ENCODE assay signal across 22 mouse cellular contexts in genomic region chr13:29405316-29405715, GRCm38 (mm10).
DNase-seq lines count a peak whose midpoint lies in the region; ATAC-seq and TF ChIP-seq lines count a peak whose summit lies in the region.
"Had no signal": no experiment of that assay in that cellular context is flagged by ENCODE, and none has a peak within 500 bp of the region (broad histone marks: within the 10 kb centered on the region; RNA-seq: fewer than 3 reads in every experiment).

No protein-coding gene starts in this region.

- no peak for TF ChIP-seq EP300 in stomach, postnatal 0 days (optimal IDR thresholded peaks at IDR 0.05)

- no peaks in the 10 kb centered on the region for H3K27me3 ChIP-seq in forebrain, embryonic 10.5 days (ENCODE audit: poor library complexity, severe bottlenecking)
- H3K27me3 ChIP-seq in forebrain, embryonic 13.5 days: no peaks in the 10 kb centered on the region
- no peaks in the 10 kb centered on the region for H3K27me3 ChIP-seq in embryonic facial prominence, embryonic 10.5 days (replicated peaks; ENCODE audit: low read depth, poor library complexity, severe bottlenecking)
- no peaks in the 10 kb centered on the region for H3K27me3 ChIP-seq in limb, embryonic 11.5 days (ENCODE audit: control insufficient read depth, insufficient read depth, low read length)
- H3K27me3 ChIP-seq in stomach, postnatal 0 days (ENCODE audit: control insufficient read depth, insufficient read depth, low read length): no peaks in the 10 kb centered on the region
- H3K27me3 ChIP-seq: embryonic facial prominence, embryonic 13.5 days; heart, embryonic 13.5 days; hindbrain, embryonic 12.5 days had no signal

- DNase-seq in forebrain, embryonic 10.5 days (ENCODE audit: extremely low spot score, low spot score): no peak
- DNase-seq in embryonic facial prominence, embryonic 10.5 days (ENCODE audit: low spot score): peak; percentile 55
- peak; percentile 65 for DNase-seq in limb, embryonic 11.5 days (ENCODE audit: low spot score)
- DNase-seq in stomach, postnatal 0 days (ENCODE audit: low spot score): no peak
- DNase-seq in lung, postnatal 36 days: no peak
- no peak for DNase-seq in adipocyte (ENCODE audit: low spot score)
- DNase-seq: adrenal gland, postnatal 10 days; B cell, adult 2 months; cerebellum, adult 11 months; cerebellum, adult 8-10 months; cerebellum, postnatal 14 days; gastrocnemius, postnatal 36 days; heart, adult 11 months; heart, postnatal 36 days had no signal

- H3K27ac ChIP-seq in forebrain, embryonic 10.5 days: 0 out of 2 replicates have a peak overlapping the region, but pooled peaks have one; percentile 33
- H3K27ac ChIP-seq in forebrain, embryonic 13.5 days: no peak overlapping the region
- peak overlapping the region; percentile 62; the same call in 1 of the 2 replicates for H3K27ac ChIP-seq in embryonic facial prominence, embryonic 10.5 days (replicated peaks)
- peak overlapping the region; percentile 53 for H3K27ac ChIP-seq in limb, embryonic 11.5 days (replicated peaks; ENCODE audit: low read depth, low read length)
- no peak overlapping the region for H3K27ac ChIP-seq in stomach, postnatal 0 days (replicated peaks)
- H3K27ac ChIP-seq: embryonic facial prominence, embryonic 13.5 days; heart, embryonic 13.5 days; hindbrain, embryonic 12.5 days; hindbrain, postnatal 0 days had no signal

- no peak for TF ChIP-seq CTCF in stomach, postnatal 0 days (IDR thresholded peaks at IDR 0.05; ENCODE audit: low read depth)

- H3K4me2 ChIP-seq in forebrain, embryonic 13.5 days: no peak overlapping the region
- no peak overlapping the region for H3K4me2 ChIP-seq in limb, embryonic 11.5 days (ENCODE audit: low read depth, severe bottlenecking)
- H3K4me2 ChIP-seq in stomach, postnatal 0 days (replicated peaks; ENCODE audit: low read depth): no peak overlapping the region
- H3K4me2 ChIP-seq: embryonic facial prominence, embryonic 13.5 days; heart, embryonic 13.5 days; hindbrain, embryonic 12.5 days had no signal

- WGBS in forebrain, embryonic 10.5 days: 64% methylated on average over 5 of the region's 5 CpGs
- 83% methylated on average over 5 of the region's 5 CpGs for WGBS in forebrain, embryonic 13.5 days
- WGBS in embryonic facial prominence, embryonic 10.5 days: 39% methylated on average over 5 of the region's 5 CpGs
- WGBS in limb, embryonic 11.5 days: 14% methylated on average over 5 of the region's 5 CpGs
- WGBS in stomach, postnatal 0 days: 76% methylated on average over 5 of the region's 5 CpGs

- H3K4me3 ChIP-seq in forebrain, embryonic 10.5 days: no peak overlapping the region
- H3K4me3 ChIP-seq in forebrain, embryonic 13.5 days: no peak overlapping the region
- no peak overlapping the region for H3K4me3 ChIP-seq in embryonic facial prominence, embryonic 10.5 days
- no peak overlapping the region for H3K4me3 ChIP-seq in limb, embryonic 11.5 days (ENCODE audit: low read depth, low read length)
- H3K4me3 ChIP-seq in stomach, postnatal 0 days (ENCODE audit: low read depth, low read length): no peak overlapping the region
- H3K4me3 ChIP-seq: embryonic facial prominence, embryonic 13.5 days; heart, embryonic 13.5 days; hindbrain, embryonic 12.5 days had no signal

- H3K9me3 ChIP-seq in forebrain, embryonic 10.5 days: no peaks in the 10 kb centered on the region
- H3K9me3 ChIP-seq in forebrain, embryonic 13.5 days (replicated peaks): no peaks in the 10 kb centered on the region
- no peaks in the 10 kb centered on the region for H3K9me3 ChIP-seq in embryonic facial prominence, embryonic 10.5 days
- no peaks in the 10 kb centered on the region for H3K9me3 ChIP-seq in limb, embryonic 11.5 days (ENCODE audit: control insufficient read depth, low read length)
- H3K9me3 ChIP-seq in stomach, postnatal 0 days (ENCODE audit: control insufficient read depth, low read length): no peaks in the 10 kb centered on the region
- H3K9me3 ChIP-seq: embryonic facial prominence, embryonic 13.5 days; G1E; heart, embryonic 13.5 days; hindbrain, embryonic 12.5 days had no signal

- no peak for ATAC-seq in forebrain, embryonic 13.5 days
- ATAC-seq in limb, embryonic 11.5 days (ENCODE audit: insufficient number of reproducible peaks, low FRiP score, low TSS enrichment, low read depth): 0 out of 2 replicates have a peak, but pooled peaks have one; percentile 7
- no peak for ATAC-seq in stomach, postnatal 0 days (ENCODE audit: low FRiP score, low TSS enrichment)
- ATAC-seq: CD4-positive, CD25-positive, alpha-beta regulatory T cell, adult 4 months; forebrain, embryonic 14.5 days; hindbrain, postnatal 0 days had no signal

- H3K9ac ChIP-seq in forebrain, embryonic 13.5 days: no peak overlapping the region
- no peak overlapping the region for H3K9ac ChIP-seq in limb, embryonic 11.5 days (ENCODE audit: low read length)
- H3K9ac ChIP-seq in stomach, postnatal 0 days (ENCODE audit: low read length): no peak overlapping the region
- H3K9ac ChIP-seq: embryonic facial prominence, embryonic 13.5 days; heart, embryonic 13.5 days; hindbrain, embryonic 12.5 days had no signal

- peaks cover 32% of the 10 kb centered on the region for H3K4me1 ChIP-seq in forebrain, embryonic 10.5 days
- H3K4me1 ChIP-seq in forebrain, embryonic 13.5 days: peaks cover 5% of the 10 kb centered on the region
- peaks cover 44% of the 10 kb centered on the region for H3K4me1 ChIP-seq in embryonic facial prominence, embryonic 10.5 days
- peaks cover 44% of the 10 kb centered on the region for H3K4me1 ChIP-seq in limb, embryonic 11.5 days (ENCODE audit: control insufficient read depth, insufficient read depth, low read length)
- H3K4me1 ChIP-seq in stomach, postnatal 0 days (replicated peaks; ENCODE audit: control insufficient read depth, insufficient read depth): no peaks in the 10 kb centered on the region

- H3K36me3 ChIP-seq in forebrain, embryonic 10.5 days (replicated peaks): no peaks in the 10 kb centered on the region
- H3K36me3 ChIP-seq in forebrain, embryonic 13.5 days (ENCODE audit: poor library complexity, severe bottlenecking): no peaks in the 10 kb centered on the region
- no peaks in the 10 kb centered on the region for H3K36me3 ChIP-seq in embryonic facial prominence, embryonic 10.5 days (replicated peaks)
- no peaks in the 10 kb centered on the region for H3K36me3 ChIP-seq in limb, embryonic 11.5 days (ENCODE audit: control insufficient read depth, insufficient read depth, low read length)
- no peaks in the 10 kb centered on the region for H3K36me3 ChIP-seq in stomach, postnatal 0 days (ENCODE audit: control insufficient read depth, insufficient read depth, low read length)
- H3K36me3 ChIP-seq: embryonic facial prominence, embryonic 13.5 days; heart, embryonic 13.5 days; hindbrain, embryonic 12.5 days had no signal

Comparison
In these comparisons a context has a peak if more than half of its experiments do, and no peak if none do; other contexts are left out.
1. H3K27ac ChIP-seq: peak in forebrain, embryonic 10.5 days (single experiment), embryonic facial prominence, embryonic 10.5 days (single experiment) and limb, embryonic 11.5 days (single experiment); none in forebrain, embryonic 13.5 days (single experiment) and stomach, postnatal 0 days (single experiment).
2. DNase-seq: peak in embryonic facial prominence, embryonic 10.5 days (single experiment) and limb, embryonic 11.5 days (single experiment); none in forebrain, embryonic 10.5 days (single experiment), stomach, postnatal 0 days (single experiment), lung, postnatal 36 days (single experiment) and adipocyte (single experiment).